Mouse (Mus musculus): Measurements from ENCODE around the gene Rfk.

DNA sequence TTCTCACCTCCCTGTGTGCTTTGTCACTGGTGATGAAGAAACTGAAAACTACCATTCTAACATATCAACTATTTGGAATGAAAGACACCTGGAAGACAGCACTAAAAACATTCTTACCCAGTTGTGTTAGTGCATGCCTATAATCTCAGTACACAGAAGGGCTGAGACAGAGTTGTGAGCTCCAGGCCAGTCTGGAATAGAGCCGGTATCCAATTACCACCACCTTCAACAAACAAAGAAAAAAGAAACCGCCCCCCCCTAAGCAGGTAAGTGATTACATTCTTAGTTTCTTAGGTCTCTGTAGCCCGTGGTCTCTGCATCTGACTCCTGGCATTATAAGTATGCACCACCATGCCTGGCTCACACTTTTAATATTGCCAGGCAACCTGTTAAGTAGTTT lies 977 bp upstream of the Rfk start:
- no peak for TF ChIP-seq CTCF (IDR thresholded peaks at IDR 0.05; ENCODE audit: extremely low read depth, insufficient read length, insufficient replicate concordance, low read depth, low read length)
- no peak for TF ChIP-seq POLR2A (IDR thresholded peaks at IDR 0.05; ENCODE audit: low read depth, low read length)

Data from small intestine, adult 2 months (tissue).